Mouse (Mus musculus) lung, postnatal 0 days (tissue): ENCODE data around the gene Nt5c3b.

ENCODE experiments used
- CTCF ChIP-seq: IDR thresholded peaks from 2 replicates; pipeline ENCODE4 v1.5.1; 2016; ENCODE audit warnings: antibody characterized with exemption, mild to moderate bottlenecking
- EP300 ChIP-seq: IDR thresholded peaks from 2 replicates; pipeline ENCODE4 v1.6.1; 2016; ENCODE audit warnings: antibody characterized with exemption, mild to moderate bottlenecking, control low read depth

GRCm38 (mm10) chr11:100490951-100491350, 49.3 kb upstream of the Nt5c3b start:
- TF ChIP-seq CTCF (peak; percentile 53), EP300 (no peak)
